ENCODE assay signal across 8 mouse cellular contexts in the genomic region with DNA sequence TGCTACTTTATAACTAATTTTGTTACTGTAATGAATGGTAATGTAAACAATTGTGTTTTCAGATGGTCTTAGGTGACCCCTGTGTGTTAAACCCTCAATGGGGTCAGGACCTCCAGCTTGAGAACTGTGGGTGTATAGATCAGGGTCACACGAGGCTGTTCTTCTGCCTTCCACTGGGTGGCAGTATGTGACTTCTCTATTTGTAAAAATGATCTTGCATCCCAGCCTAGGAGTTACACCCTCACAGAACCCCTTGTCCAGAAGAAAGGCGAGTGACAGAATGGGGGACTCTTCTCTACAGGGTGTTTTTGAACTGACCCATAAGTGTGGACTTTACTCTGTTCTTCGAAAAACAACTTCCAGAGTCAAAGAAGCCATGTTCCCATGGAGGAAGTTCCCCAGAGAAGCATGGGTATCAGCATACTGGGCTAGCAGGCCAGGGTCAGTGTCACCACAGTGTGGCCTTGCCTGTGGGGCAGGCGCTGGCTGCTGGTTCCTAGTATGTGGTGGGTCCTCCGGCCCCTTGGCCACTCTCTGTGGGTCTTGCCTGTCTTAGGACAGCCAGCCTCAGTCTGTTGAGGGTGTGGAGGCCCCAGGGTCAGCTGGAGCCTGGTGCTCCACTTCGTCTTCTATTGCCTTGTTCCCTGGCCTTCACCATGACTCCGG. TPM values are rescaled to one million over a fixed set of nuclear protein-coding genes. Genes with fewer than 3 reads are reported as not detected.
DNase-seq lines count a peak whose midpoint lies in the region; ATAC-seq and TF ChIP-seq lines count a peak whose summit lies in the region.

No protein-coding gene starts in this region.

- H3K36me3 ChIP-seq in forebrain, embryonic 10.5 days (replicated peaks): peaks cover 92% of the 10 kb centered on the region
- H3K36me3 ChIP-seq in forebrain, embryonic 11.5 days (ENCODE audit: control insufficient read depth, insufficient read depth, low read length): peaks cover 7% of the 10 kb centered on the region; the same call in 1 of the 2 replicates
- H3K36me3 ChIP-seq in testis, adult 2 months (ENCODE audit: control insufficient read depth, insufficient read depth, low read length): no peaks in the 10 kb centered on the region; the same call in 1 of the 2 replicates
- H3K36me3 ChIP-seq in hindbrain, embryonic 15.5 days: peaks cover 33% of the 10 kb centered on the region
- H3K36me3 ChIP-seq in midbrain, embryonic 10.5 days: peaks cover 87% of the 10 kb centered on the region

- no peaks in the 10 kb centered on the region for H3K4me1 ChIP-seq in forebrain, embryonic 10.5 days
- no peaks in the 10 kb centered on the region for H3K4me1 ChIP-seq in forebrain, embryonic 11.5 days (replicated peaks; ENCODE audit: control insufficient read depth, insufficient read depth, low read length)
- no peaks in the 10 kb centered on the region for H3K4me1 ChIP-seq in testis, adult 2 months (ENCODE audit: control insufficient read depth, insufficient read depth, low read length)
- no peaks in the 10 kb centered on the region for H3K4me1 ChIP-seq in hindbrain, embryonic 15.5 days (replicated peaks)
- no peaks in the 10 kb centered on the region for H3K4me1 ChIP-seq in midbrain, embryonic 10.5 days

- H3K27me3 ChIP-seq in forebrain, embryonic 10.5 days (ENCODE audit: poor library complexity, severe bottlenecking): no peaks in the 10 kb centered on the region
- H3K27me3 ChIP-seq in forebrain, embryonic 11.5 days (ENCODE audit: control insufficient read depth, insufficient read depth, low read length): no peaks in the 10 kb centered on the region
- H3K27me3 ChIP-seq in testis, adult 2 months (ENCODE audit: control insufficient read depth, insufficient read depth, low read length): no peaks in the 10 kb centered on the region
- no peaks in the 10 kb centered on the region for H3K27me3 ChIP-seq in hindbrain, embryonic 15.5 days
- no peaks in the 10 kb centered on the region for H3K27me3 ChIP-seq in midbrain, embryonic 10.5 days (ENCODE audit: low read depth, poor library complexity, severe bottlenecking)

- H3K9me3 ChIP-seq in forebrain, embryonic 10.5 days: no peaks in the 10 kb centered on the region
- H3K9me3 ChIP-seq in forebrain, embryonic 11.5 days (ENCODE audit: control insufficient read depth, low read length): no peaks in the 10 kb centered on the region
- H3K9me3 ChIP-seq in hindbrain, embryonic 15.5 days: no peaks in the 10 kb centered on the region
- H3K9me3 ChIP-seq in midbrain, embryonic 10.5 days (replicated peaks): no peaks in the 10 kb centered on the region

- no peak for TF ChIP-seq POLR2A in testis, adult 2 months (IDR thresholded peaks at IDR 0.05; ENCODE audit: control insufficient read depth, low read depth, low read length)

- no peak overlapping the region for H3K4me3 ChIP-seq in forebrain, embryonic 10.5 days
- no peak overlapping the region for H3K4me3 ChIP-seq in forebrain, embryonic 11.5 days (ENCODE audit: low read depth, low read length)
- no peak overlapping the region for H3K4me3 ChIP-seq in testis, adult 2 months (ENCODE audit: control insufficient read depth, low read depth, low read length)
- no peak overlapping the region for H3K4me3 ChIP-seq in hindbrain, embryonic 15.5 days
- no peak overlapping the region for H3K4me3 ChIP-seq in midbrain, embryonic 10.5 days

- DNase-seq in forebrain, embryonic 10.5 days (ENCODE audit: extremely low spot score, low spot score): peak; percentile 27
- no peak for DNase-seq in forebrain, embryonic 11.5 days (ENCODE audit: low spot score)
- no peak for DNase-seq in testis, postnatal 14 days (ENCODE audit: low spot score)
- DNase-seq in embryo, embryonic 9.5 days (ENCODE audit: extremely low spot score): peak; percentile 58
- peak; percentile 47 for DNase-seq in midbrain, embryonic 10.5 days (ENCODE audit: low spot score)
- peak; percentile 59 for DNase-seq in thymus, postnatal 4 days

- TF ChIP-seq CTCF in testis, adult 2 months (IDR thresholded peaks at IDR 0.05; ENCODE audit: control insufficient read depth, insufficient read depth, insufficient replicate concordance, low read depth, low read length): peak; percentile 29; the same call in 1 of the 2 replicates

- no peak for ATAC-seq in forebrain, embryonic 11.5 days (replicated peaks; ENCODE audit: low FRiP score)
- ATAC-seq in hindbrain, embryonic 15.5 days (ENCODE audit: low FRiP score, low read depth): peak; percentile 45; the same call in 1 of the 2 replicates

- WGBS in forebrain, embryonic 10.5 days: 74% methylated on average over 7 of the region's 7 CpGs
- 70% methylated on average over 7 of the region's 7 CpGs for WGBS in forebrain, embryonic 11.5 days
- 64% methylated on average over 7 of the region's 7 CpGs for WGBS in hindbrain, embryonic 15.5 days
- WGBS in midbrain, embryonic 10.5 days: 71% methylated on average over 7 of the region's 7 CpGs

- no peak overlapping the region for H3K27ac ChIP-seq in forebrain, embryonic 10.5 days
- H3K27ac ChIP-seq in forebrain, embryonic 11.5 days (ENCODE audit: low read depth, low read length): no peak overlapping the region
- H3K27ac ChIP-seq in testis, adult 2 months (ENCODE audit: control insufficient read depth, insufficient read depth, low read depth, low read length): no peak overlapping the region
- H3K27ac ChIP-seq in hindbrain, embryonic 15.5 days (replicated peaks): no peak overlapping the region
- no peak overlapping the region for H3K27ac ChIP-seq in midbrain, embryonic 10.5 days (replicated peaks)

- H3K9ac ChIP-seq in forebrain, embryonic 11.5 days (ENCODE audit: low read length): no peak overlapping the region
- no peak overlapping the region for H3K9ac ChIP-seq in hindbrain, embryonic 15.5 days

- no peak overlapping the region for H3K4me2 ChIP-seq in forebrain, embryonic 11.5 days (ENCODE audit: low read depth, low read length, severe bottlenecking)
- no peak overlapping the region for H3K4me2 ChIP-seq in hindbrain, embryonic 15.5 days

RNA-seq across cellular contexts. Expression of gene Gpr107, which starts 42.4 kb away (rescaled TPM):
- 28.7 and 32.8 TPM in 2 replicates for polyA plus RNA-seq in forebrain, embryonic 10.5 days (2016; fragmentation: Nextera tagmentation; extraction: Ambion mirVana)
- polyA plus RNA-seq in forebrain, embryonic 11.5 days (2014; fragmentation: Nextera tagmentation; extraction: Ambion mirVana): 30.7 and 32.2 TPM in 2 replicates
- polyA plus RNA-seq in testis, adult 2 months (2012; rRNA removed): 33.5 and 34.5 TPM in 2 replicates
- 38.0 and 39.0 TPM in 2 replicates for polyA plus RNA-seq in hindbrain, embryonic 15.5 days (2015; fragmentation: Nextera tagmentation; extraction: Ambion mirVana)
- 33.8 and 39.0 TPM in 2 replicates for polyA plus RNA-seq in midbrain, embryonic 10.5 days (2016; fragmentation: Nextera tagmentation; extraction: Ambion mirVana)

RNA-seq across cellular contexts. Expression of gene Ncs1, which starts 51.1 kb away (rescaled TPM):
- 43.3 and 47.8 TPM in 2 replicates for polyA plus RNA-seq in forebrain, embryonic 10.5 days (2016; fragmentation: Nextera tagmentation; extraction: Ambion mirVana)
- 65.6 and 69.2 TPM in 2 replicates for polyA plus RNA-seq in forebrain, embryonic 11.5 days (2014; fragmentation: Nextera tagmentation; extraction: Ambion mirVana)
- 5.7 and 7.7 TPM in 2 replicates for polyA plus RNA-seq in testis, adult 2 months (2012; rRNA removed)
- 168 and 183 TPM in 2 replicates for polyA plus RNA-seq in hindbrain, embryonic 15.5 days (2015; fragmentation: Nextera tagmentation; extraction: Ambion mirVana)
- 48.6 and 66.5 TPM in 2 replicates for polyA plus RNA-seq in midbrain, embryonic 10.5 days (2016; fragmentation: Nextera tagmentation; extraction: Ambion mirVana)

RNA-seq across cellular contexts. Expression of gene Fnbp1, which starts 52.7 kb away (rescaled TPM):
- 12.5 and 13.3 TPM in 2 replicates for polyA plus RNA-seq in forebrain, embryonic 10.5 days (2016; fragmentation: Nextera tagmentation; extraction: Ambion mirVana)
- 15.9 and 17.3 TPM in 2 replicates for polyA plus RNA-seq in forebrain, embryonic 11.5 days (2014; fragmentation: Nextera tagmentation; extraction: Ambion mirVana)
- polyA plus RNA-seq in testis, adult 2 months (2012; rRNA removed): 6.3 and 7.3 TPM in 2 replicates
- 32.5 and 33.0 TPM in 2 replicates for polyA plus RNA-seq in hindbrain, embryonic 15.5 days (2015; fragmentation: Nextera tagmentation; extraction: Ambion mirVana)
- polyA plus RNA-seq in midbrain, embryonic 10.5 days (2016; fragmentation: Nextera tagmentation; extraction: Ambion mirVana): 11.8 and 14.3 TPM in 2 replicates

Comparison
In these comparisons a context has a peak if more than half of its experiments do, and no peak if none do; other contexts are left out.
1. DNase-seq: peak in forebrain, embryonic 10.5 days (single experiment), embryo, embryonic 9.5 days (single experiment), midbrain, embryonic 10.5 days (single experiment) and thymus, postnatal 4 days (single experiment); none in forebrain, embryonic 11.5 days (single experiment) and testis, postnatal 14 days (single experiment).